Mouse (Mus musculus) stomach, embryonic 14.5 days (tissue): ENCODE measurements around the gene Ccsap. TPM values are rescaled to one million over a fixed set of nuclear protein-coding genes. Genes with fewer than 3 reads are reported as not detected.

ENCODE experiments used
- ATAC-seq: fragments of 200-750 bp; cut with Nextera tagmentation; 2 replicates; pipeline ENCODE4 v1.8.0; 2017; ENCODE audit warnings: low read depth, moderate TSS enrichment; ENCODE audit not compliant: insufficient number of reproducible peaks, insufficient read depth, low FRiP score
- H3K27ac ChIP-seq: fragments of 300-500 bp; sonication (generic); 2 replicates; pipeline ENCODE4 v1.5.1; 2014; ENCODE audit warnings: mild to moderate bottlenecking, low read length, moderate library complexity, mixed read lengths
- H3K27me3 ChIP-seq: fragments of 300-500 bp; sonication (generic); 2 replicates; pipeline ENCODE4 v1.6.1; 2014; ENCODE audit warnings: low read length, control low read depth, mixed read lengths; ENCODE audit not compliant: control insufficient read depth, insufficient read depth
- H3K36me3 ChIP-seq: fragments of 300-500 bp; sonication (generic); 2 replicates; pipeline ENCODE4 v1.6.1; 2014; ENCODE audit warnings: mild to moderate bottlenecking, control low read depth, low read length, moderate library complexity, mixed read lengths; ENCODE audit not compliant: control insufficient read depth, insufficient read depth
- H3K4me1 ChIP-seq: fragments of 300-500 bp; sonication (generic); 2 replicates; pipeline ENCODE4 v1.6.1; 2014; ENCODE audit warnings: low read length, control low read depth, mixed read lengths; ENCODE audit not compliant: control insufficient read depth, insufficient read depth
- H3K4me2 ChIP-seq: fragments of 300-500 bp; sonication (generic); replicated peaks from 2 replicates; pipeline ENCODE4 v1.6.1; 2014; ENCODE audit warnings: low read depth, low read length, control low read depth
- H3K4me3 ChIP-seq: fragments of 300-500 bp; sonication (generic); 2 replicates; pipeline ENCODE4 v1.5.1; 2014; ENCODE audit warnings: low read depth, low read length, control low read depth
- H3K9ac ChIP-seq: fragments of 300-500 bp; sonication (generic); replicated peaks from 2 replicates; pipeline ENCODE4 v1.6.1; 2014; ENCODE audit warnings: low read depth, mild to moderate bottlenecking, control low read depth, low read length, moderate library complexity, mixed read lengths
- H3K9me3 ChIP-seq: fragments of 300-500 bp; sonication (generic); 2 replicates; pipeline ENCODE4 v1.6.1; 2016; ENCODE audit warnings: low read depth, low read length, control low read depth; ENCODE audit not compliant: control insufficient read depth
- WGBS: fragments of 180-500 bp; shearing (Covaris S2); extraction: QIAGEN DNeasy Blood & Tissue Kit; methylation state at CpG from one replicate; pipeline ENCODE4 v1.1.7; 2014; 5-methylcytosine and 5-hydroxymethylcytosine counted together
- polyA plus RNA-seq: library from polyadenylated mRNA; unstranded; fragments of >200 nt; fragmentation: Nextera tagmentation; extraction: Ambion mirVana; gene quantifications from 2 replicates; pipeline ENCODE4 v1.2.1, GENCODE M21; 2014

Ccsap gene
- polyA plus RNA-seq, 1 experiment from 2014 or later: 4.6 TPM

GRCm38 (mm10) chr8:123823532-123824123 lies 36.4 kb downstream of the Ccsap start:
- Histone ChIP-seq H3K4me3 (no peak overlapping the region), H3K9me3 (no peaks in the 10 kb centered on the region), H3K9ac (no peak overlapping the region), H3K27ac (no peak overlapping the region), H3K27me3 (no peaks in the 10 kb centered on the region), H3K36me3 (peaks cover 15% of the 10 kb centered on the region), H3K4me1 (no peaks in the 10 kb centered on the region), H3K4me2 (no peak overlapping the region)
- 78% methylated on average over 18 of the region's 18 CpGs for WGBS
- ATAC-seq: no peak

- Histone ChIP-seq H3K36me3 (peaks cover 11% of the 10 kb centered on the region; the same call in 1 of the 2 replicates), H3K4me2 (no peak overlapping the region), H3K4me3 (no peak overlapping the region), H3K9me3 (no peaks in the 10 kb centered on the region), H3K27ac (no peak overlapping the region), H3K27me3 (no peaks in the 10 kb centered on the region), H3K9ac (no peak overlapping the region), H3K4me1 (no peaks in the 10 kb centered on the region)
- 92% methylated on average over 10 of the region's 10 CpGs for WGBS
- 0 out of 2 replicates have a peak, but pooled peaks have one; percentile 37 for ATAC-seq
Observed at GRCm38 (mm10) chr8:123823111-123823510, 36.9 kb downstream of the Ccsap start.

GRCm38 (mm10) chr8:123820780-123821179 lies 39.2 kb downstream of the Ccsap start:
- no peaks in the 10 kb centered on the region for H3K4me1 ChIP-seq
- no peaks in the 10 kb centered on the region for H3K27me3 ChIP-seq
- no peaks in the 10 kb centered on the region for H3K9me3 ChIP-seq
- no peak overlapping the region for H3K27ac ChIP-seq
- 90% methylated on average over 6 of the region's 6 CpGs for WGBS
- H3K4me2 ChIP-seq: no peak overlapping the region
- ATAC-seq: no peak
- H3K9ac ChIP-seq: no peak overlapping the region
- H3K36me3 ChIP-seq: no peaks in the 10 kb centered on the region; the same call in 1 of the 2 replicates
- no peak overlapping the region for H3K4me3 ChIP-seq

- no peak overlapping the region for H3K4me2 ChIP-seq
- H3K36me3 ChIP-seq: no peaks in the 10 kb centered on the region; the same call in 1 of the 2 replicates
- no peak overlapping the region for H3K4me3 ChIP-seq
- H3K9me3 ChIP-seq: no peaks in the 10 kb centered on the region
- ATAC-seq: no peak
- H3K9ac ChIP-seq: no peak overlapping the region
- H3K4me1 ChIP-seq: no peaks in the 10 kb centered on the region
- H3K27ac ChIP-seq: no peak overlapping the region
- H3K27me3 ChIP-seq: no peaks in the 10 kb centered on the region
- 85% methylated on average over 19 of the region's 19 CpGs for WGBS
Observed at GRCm38 (mm10) chr8:123819683-123820610, 40.1 kb downstream of the Ccsap start.

- Histone ChIP-seq H3K9ac (no peak overlapping the region), H3K4me3 (no peak overlapping the region), H3K4me1 (no peaks in the 10 kb centered on the region), H3K27ac (no peak overlapping the region), H3K9me3 (no peaks in the 10 kb centered on the region), H3K27me3 (no peaks in the 10 kb centered on the region), H3K4me2 (no peak overlapping the region), H3K36me3 (no peaks in the 10 kb centered on the region; the same call in 1 of the 2 replicates)
- no peak for ATAC-seq
- 89% methylated on average over 11 of the region's 11 CpGs for WGBS
Observed at GRCm38 (mm10) chr8:123817747-123818146, 42.3 kb downstream of the Ccsap start.

- no peaks in the 10 kb centered on the region for H3K9me3 ChIP-seq
- no peaks in the 10 kb centered on the region for H3K4me1 ChIP-seq
- no peak overlapping the region for H3K9ac ChIP-seq
- H3K27me3 ChIP-seq: no peaks in the 10 kb centered on the region
- no peaks in the 10 kb centered on the region; the same call in 1 of the 2 replicates for H3K36me3 ChIP-seq
- ATAC-seq: no peak
- no peak overlapping the region for H3K4me3 ChIP-seq
- 77% methylated on average over 8 of the region's 8 CpGs for WGBS
- H3K27ac ChIP-seq: no peak overlapping the region
- no peak overlapping the region for H3K4me2 ChIP-seq
Observed at GRCm38 (mm10) chr8:123816939-123817338, 43.1 kb downstream of the Ccsap start.

GRCm38 (mm10) chr8:123815325-123815724 lies 44.7 kb downstream of the Ccsap start:
- no peaks in the 10 kb centered on the region; the same call in 1 of the 2 replicates for H3K36me3 ChIP-seq
- no peak overlapping the region for H3K4me3 ChIP-seq
- ATAC-seq: no peak
- no peaks in the 10 kb centered on the region for H3K27me3 ChIP-seq
- no peaks in the 10 kb centered on the region for H3K9me3 ChIP-seq
- no peak overlapping the region for H3K4me2 ChIP-seq
- no peak overlapping the region for H3K27ac ChIP-seq
- 83% methylated on average over 11 of the region's 11 CpGs for WGBS
- no peak overlapping the region for H3K9ac ChIP-seq
- no peaks in the 10 kb centered on the region for H3K4me1 ChIP-seq

- Histone ChIP-seq H3K36me3 (no peaks in the 10 kb centered on the region; the same call in 1 of the 2 replicates), H3K4me3 (no peak overlapping the region)
- 95% methylated on average over 4 of the region's 4 CpGs for WGBS
Observed at GRCm38 (mm10) chr8:123813892-123814266, 46.1 kb downstream of the Ccsap start.

More at GRCm38 (mm10) chr8:123813892-123814266, 46.1 kb downstream of the Ccsap start:
- Histone ChIP-seq H3K27me3 (no peaks in the 10 kb centered on the region), H3K4me2 (no peak overlapping the region), H3K9me3 (no peaks in the 10 kb centered on the region), H3K27ac (no peak overlapping the region), H3K9ac (no peak overlapping the region), H3K4me1 (no peaks in the 10 kb centered on the region)
- no peak for ATAC-seq
